Mouse (Mus musculus): ENCODE data around the gene Cxcl9.

DNA sequence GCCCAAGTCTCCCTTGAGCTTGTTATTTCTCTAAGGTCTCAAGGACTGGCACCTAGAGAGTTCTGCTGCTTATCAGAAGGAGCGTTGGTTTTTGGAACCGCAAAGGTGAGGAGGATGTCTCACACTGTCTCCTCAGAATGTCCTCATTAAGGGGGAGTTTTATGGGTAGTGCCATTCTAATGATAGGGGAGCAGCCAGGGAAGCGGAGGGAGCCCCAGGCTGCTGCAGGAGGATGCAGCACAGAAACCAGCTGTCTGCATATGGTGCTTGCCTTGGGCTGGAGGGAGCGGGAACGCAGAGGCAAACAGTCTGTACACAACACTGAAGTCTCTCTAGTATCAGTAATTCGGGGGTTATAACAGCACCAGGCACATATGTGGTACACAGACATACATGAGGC, 43.0 kb upstream of the Cxcl9 start:
- TF ChIP-seq CTCF (IDR thresholded peaks at IDR 0.05; ENCODE audit: low read depth): no peak
- no peak for TF ChIP-seq EP300 (IDR thresholded peaks at IDR 0.05; ENCODE audit: low read depth)
